In genomic region chr11:76015814-76016213, GRCm38 (mm10) we compare ENCODE assay signal across 18 mouse cellular contexts. TPM values are rescaled to one million over a fixed set of nuclear protein-coding genes. Genes with fewer than 3 reads are reported as not detected.
"Had no signal": no experiment of that assay in that cellular context is flagged by ENCODE, and none has a peak within 500 bp of the region (broad histone marks: within the 10 kb centered on the region; RNA-seq: fewer than 3 reads in every experiment).

No protein-coding gene starts in this region.

- H3K27me3 ChIP-seq: midbrain, embryonic 13.5 days; midbrain, embryonic 15.5 days; neural tube, embryonic 12.5 days; stomach, embryonic 15.5 days had no signal

- H3K4me3 ChIP-seq: midbrain, embryonic 13.5 days; midbrain, embryonic 15.5 days; neural tube, embryonic 12.5 days; stomach, embryonic 15.5 days had no signal

- H3K9me3 ChIP-seq: midbrain, embryonic 13.5 days; midbrain, embryonic 15.5 days; neural tube, embryonic 12.5 days; stomach, embryonic 15.5 days had no signal

- H3K27ac ChIP-seq: midbrain, embryonic 13.5 days; midbrain, embryonic 15.5 days; neural tube, embryonic 12.5 days; stomach, embryonic 15.5 days had no signal

- H3K36me3 ChIP-seq: midbrain, embryonic 13.5 days; midbrain, embryonic 15.5 days; neural tube, embryonic 12.5 days; stomach, embryonic 15.5 days had no signal

- H3K4me1 ChIP-seq: midbrain, embryonic 13.5 days; midbrain, embryonic 15.5 days; neural tube, embryonic 12.5 days had no signal

- H3K9ac ChIP-seq: lung, embryonic 14.5 days; midbrain, embryonic 13.5 days; midbrain, embryonic 15.5 days; neural tube, embryonic 12.5 days; stomach, embryonic 15.5 days had no signal

- DNase-seq: lung, adult 18-20 months; lung, embryonic 14.5 days; lung, postnatal 10 days; lung, postnatal 4 days; right cerebral cortex, postnatal 14 days; thymus, adult 18-20 months; thymus, postnatal 14 days; thymus, postnatal 36 days had no signal

RNA-seq across cellular contexts. Expression of gene 1700016K19Rik, which starts 16.1 kb away (rescaled TPM):
- total RNA-seq: megakaryocyte, adult 5-6 weeks; megakaryocyte-erythroid progenitor cell, adult 5-6 weeks; monocyte, adult 5-6 weeks; neutrophil, adult 5-6 weeks had no signal
- polyA plus RNA-seq: liver, embryonic 16.5 days; midbrain, embryonic 11.5 days had no signal
